ENCODE assay signal across 8 mouse cellular contexts in genomic region chr10:93014059-93014795, GRCm38 (mm10).
DNase-seq lines count a peak whose midpoint lies in the region; ATAC-seq and TF ChIP-seq lines count a peak whose summit lies in the region.

No protein-coding gene starts in this region.

- intact Hi-C loops in heart, postnatal 14 days (cut with DNase I): loop anchor here (1.0 to 10.0 kb wide), 4 partner anchors 706 to 1839 kb away; no protein-coding TSS in a partner anchor

- H3K4me1 ChIP-seq in cortical plate, adult 2 months (ENCODE audit: control insufficient read depth, insufficient read depth, low read length): no peaks in the 10 kb centered on the region

- TF ChIP-seq POLR2A in cortical plate, adult 2 months (IDR thresholded peaks at IDR 0.05; ENCODE audit: extremely low read depth, insufficient read depth, low read length): no peak

- TF ChIP-seq CTCF in cortical plate, adult 2 months (IDR thresholded peaks at IDR 0.05; ENCODE audit: extremely low read depth, insufficient read depth, low read length): peak; percentile 82

- DNase-seq in monocyte, adult 2 months (ENCODE audit: low read depth in 1 of 2, low spot score in 2 of 2): peak; percentile 1 to 3
- DNase-seq in adipocyte (ENCODE audit: low spot score): peak; percentile 86
- DNase-seq in heart, postnatal 14 days: peak; percentile 45 to 72
- DNase-seq in left cerebral cortex, adult 8-10 months (ENCODE audit: low spot score in 2 of 2): peak; percentile 18 to 34
- peak; percentile 73 for DNase-seq in naive thymus-derived CD4-positive, alpha-beta T cell, adult 2 months (ENCODE audit: low read depth)
- DNase-seq in thymus, postnatal 25 days: peak; percentile 43

- no peak for ATAC-seq in monocyte, adult 5-6 weeks (replicated peaks; ENCODE audit: insufficient number of reproducible peaks, low FRiP score, low TSS enrichment, poor library complexity, severe bottlenecking)

- no peak overlapping the region for H3K27ac ChIP-seq in cortical plate, adult 2 months (ENCODE audit: insufficient read depth, low read length)

- no peak overlapping the region for H3K4me3 ChIP-seq in cortical plate, adult 2 months (ENCODE audit: insufficient read depth, low read length)

Comparison
In these comparisons a context has a peak if more than half of its experiments do, and no peak if none do; other contexts are left out.
1. DNase-seq: peak in every context shown above with its lines; median percentile 86 in adipocyte; 73 in naive thymus-derived CD4-positive, alpha-beta T cell, adult 2 months; 58 in heart, postnatal 14 days; 43 in thymus, postnatal 25 days; 26 in left cerebral cortex, adult 8-10 months; 2 in monocyte, adult 2 months.